Mouse (Mus musculus) cerebellum, adult 2 months (tissue): Measurements from ENCODE around the gene Nrxn2. TPM values are rescaled to one million over a fixed set of nuclear protein-coding genes. Genes with fewer than 3 reads are reported as not detected.

Experiments
- DNase-seq, 2 experiments: peaks; one replicate each; pipeline ENCODE4 v3.0.0; 2021
- H3K27ac ChIP-seq: fragments of 200-500 bp; 2 replicates; pipeline ENCODE4 v1.5.1; 2012; ENCODE audit warnings: low read length, control low read depth, inconsistent platforms; ENCODE audit not compliant: insufficient read depth
- H3K27me3 ChIP-seq: fragments of 200-500 bp; 2 replicates; pipeline ENCODE4 v1.6.1; 2012; ENCODE audit warnings: inconsistent platforms, mild to moderate bottlenecking, low read length, moderate library complexity; ENCODE audit not compliant: control insufficient read depth, insufficient read depth
- H3K4me1 ChIP-seq: fragments of 200-500 bp; 2 replicates; pipeline ENCODE4 v1.6.1; 2011; ENCODE audit warnings: low read length; ENCODE audit not compliant: control insufficient read depth, insufficient read depth
- H3K4me3 ChIP-seq: fragments of 200-500 bp; replicated peaks from 2 replicates; pipeline ENCODE3; 2011; ENCODE audit warnings: mild to moderate bottlenecking, low read depth, low read length, control low read depth; ENCODE audit not compliant: insufficient read depth
- CTCF ChIP-seq: fragments of 200-500 bp; IDR thresholded peaks from 2 replicates; pipeline ENCODE4 v1.5.1; 2011; ENCODE audit warnings: low read depth, mild to moderate bottlenecking, control low read depth, low read length, moderate library complexity, borderline replicate concordance; ENCODE audit not compliant: insufficient read depth
- POLR2A ChIP-seq: fragments of 200-500 bp; IDR thresholded peaks from 2 replicates; pipeline ENCODE4 v1.6.1; 2011; ENCODE audit warnings: low read length, control low read depth, borderline replicate concordance; ENCODE audit not compliant: insufficient read depth
- WGBS: fragments of 180-500 bp; shearing (Covaris S2); methylation state at CpG from one replicate; pipeline ENCODE4 v1.1.7; 2018; 5-methylcytosine and 5-hydroxymethylcytosine counted together
- polyA plus RNA-seq: library from polyadenylated mRNA; depleted of rRNA; stranded (reverse); fragments of >200 nt; gene quantifications from 2 replicates; pipeline ENCODE4 v1.2.3, GENCODE M21; 2012

The Nrxn2 gene
- polyA plus RNA-seq, 1 experiment = 420 TPM

DNA sequence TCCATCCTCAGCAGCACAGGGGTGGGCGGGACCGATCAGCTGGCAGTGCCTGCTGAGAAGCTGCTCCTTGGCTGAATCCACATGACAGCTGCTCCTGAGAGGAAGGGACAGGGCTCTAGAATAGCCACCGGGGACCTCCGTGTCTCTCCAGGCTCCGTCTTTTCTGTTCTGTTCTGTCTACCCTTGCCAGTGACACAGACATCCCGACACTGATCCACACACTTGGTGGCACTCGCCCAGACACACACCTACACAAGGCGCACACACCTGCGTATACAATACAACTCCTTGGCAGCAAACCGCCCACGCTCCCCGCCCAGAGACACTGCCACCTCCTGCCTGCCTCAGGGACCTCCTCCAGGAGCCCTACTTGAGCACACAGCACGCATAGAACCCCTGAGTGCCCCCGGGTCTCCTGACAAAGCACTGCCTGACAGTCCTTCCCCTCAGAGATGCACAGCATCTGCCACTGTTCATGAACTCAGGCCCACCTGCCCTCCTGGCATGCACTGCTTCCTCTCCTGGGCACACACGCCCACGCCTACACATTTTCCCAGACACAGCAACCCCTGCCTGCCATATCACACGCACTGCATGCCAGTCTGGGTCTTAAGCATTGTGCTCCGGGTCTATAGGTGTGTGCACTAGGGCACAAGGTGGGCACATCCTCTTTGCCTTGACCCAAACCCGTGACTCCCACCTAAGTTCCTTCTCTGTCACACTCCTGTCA is 2.1 kb downstream of the Nrxn2 start:
- 10% methylated on average over 19 of the region's 19 CpGs for WGBS
- peak; percentile 77 to 78 for DNase-seq
- Histone ChIP-seq H3K27ac (peak overlapping the region; percentile 6), H3K27me3 (no peaks in the 10 kb centered on the region), H3K4me3 (peak overlapping the region; percentile 74), H3K4me1 (peaks cover 46% of the 10 kb centered on the region)
- TF ChIP-seq POLR2A = no peak

DNA sequence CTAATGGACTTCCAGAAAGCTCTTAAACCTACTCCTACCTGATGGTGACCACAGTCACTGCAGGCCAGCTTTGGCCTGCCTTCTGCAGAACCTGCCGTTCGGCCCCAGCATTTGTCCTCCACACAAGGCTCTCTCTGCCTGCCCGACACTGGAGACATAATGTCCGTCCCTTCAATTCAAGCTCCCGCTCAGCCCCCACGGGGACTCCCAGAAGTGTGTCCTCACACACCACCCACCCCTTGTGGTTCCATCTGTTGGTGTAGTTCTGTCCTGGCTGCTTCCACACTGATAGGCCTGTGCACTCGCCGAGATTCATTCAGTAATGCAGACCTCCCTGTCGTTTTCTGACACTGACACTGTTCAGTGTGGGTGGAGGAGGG is 2.7 kb downstream of the Nrxn2 start:
- Histone ChIP-seq H3K4me1 (peaks cover 51% of the 10 kb centered on the region), H3K27ac (peak overlapping the region; percentile 6), H3K27me3 (no peaks in the 10 kb centered on the region), H3K4me3 (peak overlapping the region; percentile 74)
- TF ChIP-seq CTCF (no peak), POLR2A (no peak)
- DNase-seq = peak; percentile 52 to 60
- 4% methylated on average over 9 of the region's 9 CpGs for WGBS

DNA sequence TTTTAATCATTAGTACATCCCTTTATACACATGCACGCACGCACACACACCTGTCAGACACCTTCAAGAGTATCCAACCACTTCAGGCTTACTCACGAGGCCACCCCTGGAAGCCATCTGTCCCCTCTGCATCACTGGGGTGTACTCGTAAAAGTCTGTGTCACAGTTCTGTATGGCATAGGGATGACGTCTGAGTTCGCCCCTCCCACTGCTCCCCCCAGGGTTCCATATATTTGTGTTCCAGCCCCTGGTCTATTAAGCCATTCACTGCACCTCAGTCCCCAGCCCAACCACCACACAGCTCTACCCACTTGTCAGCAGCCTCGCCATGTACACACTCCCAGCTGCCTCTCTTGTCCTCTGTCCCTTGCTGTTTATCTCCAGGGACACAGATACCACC is 3.5 kb downstream of the Nrxn2 start:
- Histone ChIP-seq H3K27me3 (no peaks in the 10 kb centered on the region), H3K4me1 (peaks cover 56% of the 10 kb centered on the region), H3K4me3 (no peak overlapping the region), H3K27ac (no peak overlapping the region)
- 48% methylated on average over 7 of the region's 7 CpGs for WGBS
- TF ChIP-seq CTCF (no peak), POLR2A (no peak)
- DNase-seq = no peak

DNA sequence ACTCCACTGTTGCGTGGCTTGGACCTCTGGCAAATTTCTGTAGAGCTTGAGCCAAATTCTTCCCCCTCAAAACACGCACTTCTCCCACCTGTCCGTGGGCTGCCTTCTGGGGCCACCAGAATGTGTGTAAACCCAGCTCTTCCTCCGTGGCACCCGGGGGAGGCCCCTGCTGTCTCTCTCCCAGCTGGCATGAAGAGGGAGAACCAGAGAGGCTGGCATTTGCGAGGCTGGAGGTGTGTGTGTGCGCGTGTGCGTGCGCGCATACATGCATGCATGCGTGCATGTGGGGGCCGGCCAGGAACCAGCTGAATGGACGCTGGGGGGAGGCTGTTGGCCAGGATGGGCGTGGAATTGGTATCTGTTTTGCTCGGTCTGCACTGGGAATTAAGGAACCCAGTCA is 4.7 kb downstream of the Nrxn2 start:
- DNase-seq = peak; percentile 39 to 40
- H3K4me1 ChIP-seq = peaks cover 63% of the 10 kb centered on the region
- WGBS = 16% methylated on average over 16 of the region's 16 CpGs
- peak overlapping the region; percentile 4; the same call in 1 of the 2 replicates for H3K27ac ChIP-seq
- TF ChIP-seq POLR2A = no peak
- TF ChIP-seq CTCF = no peak
- H3K27me3 ChIP-seq = no peaks in the 10 kb centered on the region
- no peak overlapping the region for H3K4me3 ChIP-seq

DNA sequence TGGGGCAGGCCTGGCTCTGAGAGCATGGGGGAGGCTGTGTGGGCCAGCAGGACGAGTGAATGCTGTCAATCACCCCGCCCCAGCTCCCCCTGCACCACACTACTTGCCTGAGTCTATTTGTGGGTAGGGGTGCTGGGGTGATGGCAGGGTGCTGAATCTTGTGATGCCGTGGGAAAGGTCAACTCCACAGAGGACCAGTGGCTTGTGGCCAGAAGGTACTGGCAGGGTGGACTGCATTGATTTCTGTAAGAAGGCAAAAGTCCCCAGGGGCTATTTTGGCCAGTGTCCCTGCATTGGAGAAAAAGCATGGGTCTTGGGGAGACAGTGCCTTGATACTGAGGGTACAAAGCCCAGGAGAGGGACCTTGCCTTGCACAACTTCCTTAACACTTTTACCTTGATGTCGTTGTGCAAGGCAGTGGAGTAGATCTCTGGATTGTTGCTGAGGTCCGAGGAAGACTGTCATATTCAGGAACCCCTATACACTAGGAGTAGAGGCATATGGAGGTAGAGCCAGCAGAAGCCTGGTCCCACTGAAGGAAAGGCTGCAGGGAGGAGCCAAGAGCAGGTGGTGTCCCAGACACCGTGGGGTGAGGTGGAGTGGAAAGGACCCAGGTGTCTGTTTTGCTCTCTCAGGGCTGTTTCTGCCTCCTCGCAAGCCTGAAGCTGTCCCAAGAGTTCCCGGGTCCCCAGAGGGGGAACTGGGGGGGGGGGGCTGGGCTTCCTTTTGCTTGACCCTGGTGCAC is 5.8 kb downstream of the Nrxn2 start:
- 22% methylated on average over 8 of the region's 8 CpGs for WGBS
- TF ChIP-seq POLR2A = no peak
- TF ChIP-seq CTCF = no peak
- peaks cover 71% of the 10 kb centered on the region for H3K4me1 ChIP-seq
- peak overlapping the region; percentile 34; the same call in 1 of the 2 replicates for H3K27ac ChIP-seq
- no peak overlapping the region for H3K4me3 ChIP-seq
- no peaks in the 10 kb centered on the region for H3K27me3 ChIP-seq
- DNase-seq = peak; percentile 50 to 55

DNA sequence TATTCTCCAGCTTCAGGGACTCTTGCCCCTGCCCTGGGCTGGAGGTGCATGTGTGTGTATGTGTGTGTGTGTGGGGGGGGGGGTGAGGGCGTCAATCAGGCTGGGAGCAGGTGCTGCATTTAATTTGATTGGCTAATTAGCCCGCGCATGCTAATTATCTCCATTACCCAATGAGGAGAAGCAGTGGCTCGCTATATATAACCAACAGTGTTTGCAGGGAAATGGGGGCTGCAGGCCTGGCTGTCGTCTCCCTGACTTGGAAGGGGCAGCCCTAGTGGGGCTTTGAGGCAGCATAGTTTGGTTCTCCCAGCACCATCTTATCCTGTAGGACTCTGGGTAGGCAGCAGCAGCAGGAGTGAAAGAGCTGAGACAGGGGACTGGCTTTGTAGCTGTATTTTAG is 7.1 kb downstream of the Nrxn2 start:
- no peak for DNase-seq
- Histone ChIP-seq H3K27me3 (no peaks in the 10 kb centered on the region), H3K27ac (no peak overlapping the region), H3K4me1 (peaks cover 81% of the 10 kb centered on the region), H3K4me3 (no peak overlapping the region)
- TF ChIP-seq POLR2A (no peak), CTCF (no peak)
- WGBS = 69% methylated on average over 5 of the region's 5 CpGs

DNA sequence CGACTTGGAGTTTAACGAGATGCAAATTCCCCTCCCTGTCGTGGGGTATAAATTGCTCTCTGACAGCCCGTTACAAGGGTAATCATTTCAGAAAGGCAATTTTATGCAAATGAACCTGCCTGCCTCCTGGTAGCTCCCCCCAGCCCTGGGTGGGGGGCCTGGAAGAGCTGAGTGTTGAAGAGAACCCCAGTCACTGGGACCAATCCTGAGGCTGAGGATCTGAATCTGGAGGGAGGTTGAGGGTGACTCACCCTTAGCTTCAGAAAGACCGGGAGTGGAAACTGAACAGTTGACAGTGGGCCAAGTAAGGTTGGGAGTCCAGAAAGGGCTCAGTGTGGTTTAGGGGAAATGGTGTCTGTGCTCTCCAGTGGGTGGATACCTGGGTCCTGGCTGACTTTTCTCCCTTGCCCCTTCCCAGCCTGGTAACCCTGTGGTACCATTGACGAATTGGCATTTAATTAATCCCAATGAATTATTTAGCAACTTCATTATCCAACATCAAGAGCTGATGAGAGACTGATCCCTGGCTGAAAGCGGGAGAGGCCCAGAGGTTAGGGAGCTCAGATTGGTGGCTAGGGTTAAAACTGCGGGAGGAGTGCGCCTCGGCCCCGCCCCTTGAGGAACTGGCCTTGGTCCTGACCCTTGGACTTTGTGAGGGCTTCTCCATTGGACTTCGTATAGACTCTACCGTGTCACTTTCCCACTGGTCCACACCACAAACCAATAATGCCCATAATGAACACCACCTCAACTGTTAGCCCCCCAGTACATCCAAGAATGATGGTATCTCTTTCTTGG is 8.4 kb downstream of the Nrxn2 start:
- H3K4me1 ChIP-seq = peaks cover 78% of the 10 kb centered on the region
- no peaks in the 10 kb centered on the region for H3K27me3 ChIP-seq
- DNase-seq = peak; percentile 65 to 84
- TF ChIP-seq POLR2A (no peak), CTCF (no peak)
- H3K27ac ChIP-seq = peak overlapping the region; percentile 41; the same call in 1 of the 2 replicates
- 61% methylated on average over 13 of the region's 13 CpGs for WGBS
- no peak overlapping the region for H3K4me3 ChIP-seq
